Mouse (Mus musculus): ENCODE data around the gene Pxmp4. TPM values are rescaled to one million over a fixed set of nuclear protein-coding genes. Genes with fewer than 3 reads are reported as not detected.

The Pxmp4 gene
- polyA plus RNA-seq, 1 experiment, result 3.3 TPM

- Histone ChIP-seq H3K27ac (ENCODE audit: control insufficient read depth, insufficient read depth, low read depth, low read length) (no peak overlapping the region), H3K4me3 (ENCODE audit: control insufficient read depth, low read depth, low read length) (no peak overlapping the region), H3K27me3 (ENCODE audit: control insufficient read depth, insufficient read depth, low read length) (no peaks in the 10 kb centered on the region), H3K36me3 (ENCODE audit: control insufficient read depth, insufficient read depth, low read length) (no peaks in the 10 kb centered on the region), H3K4me1 (ENCODE audit: control insufficient read depth, insufficient read depth, low read length) (no peaks in the 10 kb centered on the region)
- TF ChIP-seq CTCF (IDR thresholded peaks at IDR 0.05; ENCODE audit: control insufficient read depth, insufficient read depth, insufficient replicate concordance, low read depth, low read length), result no peak
- TF ChIP-seq POLR2A (IDR thresholded peaks at IDR 0.05; ENCODE audit: control insufficient read depth, low read depth, low read length), result no peak
These were observed 7.7 kb downstream of the Pxmp4 start for GRCm38 (mm10) chr2:154595775-154596174.

DNA sequence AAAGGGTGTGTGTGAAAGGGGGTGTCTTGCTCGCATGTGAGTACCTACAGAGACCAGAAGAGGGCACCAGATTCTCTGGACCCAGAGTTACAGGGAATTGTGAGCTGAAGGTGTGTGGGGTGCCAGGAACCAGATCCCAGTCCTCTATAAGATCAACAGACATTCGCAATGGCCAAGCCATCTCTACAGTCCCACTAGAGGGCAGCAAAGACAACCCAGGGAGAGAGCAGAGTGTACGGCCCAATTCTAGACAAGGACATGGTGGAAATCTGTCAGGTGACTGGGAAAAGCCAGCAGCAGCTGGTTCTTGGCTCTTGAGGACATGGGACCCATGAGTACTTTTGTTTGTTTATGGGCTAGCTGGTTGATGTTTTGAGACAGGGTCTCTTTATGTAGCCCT lies 10.5 kb downstream of the Pxmp4 start:
- H3K36me3 ChIP-seq (ENCODE audit: control insufficient read depth, insufficient read depth, low read length), result no peaks in the 10 kb centered on the region

DNA sequence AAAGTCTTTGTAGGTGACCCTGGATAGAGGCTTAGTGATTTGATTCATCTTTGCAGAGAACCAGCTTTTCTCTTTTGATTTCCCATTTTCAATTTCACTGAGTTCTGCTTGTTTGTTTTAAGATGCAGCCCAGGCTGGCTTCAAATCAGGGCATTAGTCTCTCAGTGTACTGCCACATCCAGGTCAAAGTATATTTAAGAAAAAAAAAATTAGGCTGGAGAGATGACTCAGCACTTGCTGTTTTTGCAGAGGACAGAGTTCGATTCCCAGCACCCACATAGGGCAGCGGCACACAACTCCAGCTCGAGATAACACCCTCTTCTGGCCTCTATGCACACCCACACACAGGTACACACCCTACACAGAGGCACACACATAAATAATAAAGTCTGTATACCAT lies 12.3 kb downstream of the Pxmp4 start:
- Histone ChIP-seq H3K4me1 (ENCODE audit: control insufficient read depth, insufficient read depth, low read length) (no peaks in the 10 kb centered on the region), H3K36me3 (ENCODE audit: control insufficient read depth, insufficient read depth, low read length) (no peaks in the 10 kb centered on the region), H3K27me3 (ENCODE audit: control insufficient read depth, insufficient read depth, low read length) (no peaks in the 10 kb centered on the region), H3K4me3 (ENCODE audit: control insufficient read depth, low read depth, low read length) (no peak overlapping the region), H3K27ac (ENCODE audit: control insufficient read depth, insufficient read depth, low read depth, low read length) (no peak overlapping the region)
- TF ChIP-seq CTCF (IDR thresholded peaks at IDR 0.05; ENCODE audit: control insufficient read depth, insufficient read depth, insufficient replicate concordance, low read depth, low read length), result no peak
- TF ChIP-seq POLR2A (IDR thresholded peaks at IDR 0.05; ENCODE audit: control insufficient read depth, low read depth, low read length), result no peak

More for the DNA sequence above, 10.5 kb downstream of the Pxmp4 start:
- TF ChIP-seq CTCF (IDR thresholded peaks at IDR 0.05; ENCODE audit: control insufficient read depth, insufficient read depth, insufficient replicate concordance, low read depth, low read length) (peak; percentile 40; the same call in 1 of the 2 replicates), POLR2A (IDR thresholded peaks at IDR 0.05; ENCODE audit: control insufficient read depth, low read depth, low read length) (no peak)
- H3K4me1 ChIP-seq (ENCODE audit: control insufficient read depth, insufficient read depth, low read length), result no peaks in the 10 kb centered on the region
- H3K27me3 ChIP-seq (ENCODE audit: control insufficient read depth, insufficient read depth, low read length), result no peaks in the 10 kb centered on the region
- H3K27ac ChIP-seq (ENCODE audit: control insufficient read depth, insufficient read depth, low read depth, low read length), result no peak overlapping the region
- no peak overlapping the region for H3K4me3 ChIP-seq (ENCODE audit: control insufficient read depth, low read depth, low read length)

DNA sequence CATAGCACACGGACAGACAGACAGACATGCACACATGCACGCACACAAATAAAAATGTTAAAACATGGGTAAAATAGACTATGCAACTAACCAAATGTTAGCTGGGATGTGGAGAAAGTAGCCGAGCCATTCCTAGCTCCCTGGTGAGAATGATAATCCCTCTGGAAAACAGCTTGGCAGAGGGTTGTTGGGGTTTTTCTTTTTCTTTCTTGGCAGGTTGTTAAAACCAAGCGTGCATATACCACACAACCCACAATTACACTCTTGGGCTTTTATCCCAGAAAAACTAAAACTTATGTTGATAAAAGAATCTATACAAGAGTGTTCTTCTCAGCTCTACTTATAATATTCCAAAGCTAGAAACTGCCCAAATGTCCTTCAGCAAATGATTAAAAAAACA lies 14.5 kb downstream of the Pxmp4 start:
- Histone ChIP-seq H3K27ac (ENCODE audit: control insufficient read depth, insufficient read depth, low read depth, low read length) (no peak overlapping the region), H3K36me3 (ENCODE audit: control insufficient read depth, insufficient read depth, low read length) (no peaks in the 10 kb centered on the region), H3K27me3 (ENCODE audit: control insufficient read depth, insufficient read depth, low read length) (no peaks in the 10 kb centered on the region), H3K4me3 (ENCODE audit: control insufficient read depth, low read depth, low read length) (no peak overlapping the region), H3K4me1 (ENCODE audit: control insufficient read depth, insufficient read depth, low read length) (no peaks in the 10 kb centered on the region)
- TF ChIP-seq CTCF (IDR thresholded peaks at IDR 0.05; ENCODE audit: control insufficient read depth, insufficient read depth, insufficient replicate concordance, low read depth, low read length), result no peak
- TF ChIP-seq POLR2A (IDR thresholded peaks at IDR 0.05; ENCODE audit: control insufficient read depth, low read depth, low read length), result no peak

GRCm38 (mm10) chr2:154586405-154586804 lies 17.1 kb downstream of the Pxmp4 start:
- Histone ChIP-seq H3K27ac (ENCODE audit: control insufficient read depth, insufficient read depth, low read depth, low read length) (no peak overlapping the region), H3K4me1 (ENCODE audit: control insufficient read depth, insufficient read depth, low read length) (no peaks in the 10 kb centered on the region), H3K36me3 (ENCODE audit: control insufficient read depth, insufficient read depth, low read length) (no peaks in the 10 kb centered on the region), H3K27me3 (ENCODE audit: control insufficient read depth, insufficient read depth, low read length) (no peaks in the 10 kb centered on the region), H3K4me3 (ENCODE audit: control insufficient read depth, low read depth, low read length) (no peak overlapping the region)
- TF ChIP-seq POLR2A (IDR thresholded peaks at IDR 0.05; ENCODE audit: control insufficient read depth, low read depth, low read length), result no peak
- TF ChIP-seq CTCF (IDR thresholded peaks at IDR 0.05; ENCODE audit: control insufficient read depth, insufficient read depth, insufficient replicate concordance, low read depth, low read length), result peak; percentile 54; the same call in 1 of the 2 replicates

- H3K4me3 ChIP-seq (ENCODE audit: control insufficient read depth, low read depth, low read length), result no peak overlapping the region
- H3K36me3 ChIP-seq (ENCODE audit: control insufficient read depth, insufficient read depth, low read length), result no peaks in the 10 kb centered on the region
- H3K4me1 ChIP-seq (ENCODE audit: control insufficient read depth, insufficient read depth, low read length), result no peaks in the 10 kb centered on the region
- no peak for TF ChIP-seq CTCF (IDR thresholded peaks at IDR 0.05; ENCODE audit: control insufficient read depth, insufficient read depth, insufficient replicate concordance, low read depth, low read length)
- no peak for TF ChIP-seq POLR2A (IDR thresholded peaks at IDR 0.05; ENCODE audit: control insufficient read depth, low read depth, low read length)
- H3K27ac ChIP-seq (ENCODE audit: control insufficient read depth, insufficient read depth, low read depth, low read length), result no peak overlapping the region
- H3K27me3 ChIP-seq (ENCODE audit: control insufficient read depth, insufficient read depth, low read length), result no peaks in the 10 kb centered on the region
These were observed 18.4 kb downstream of the Pxmp4 start for GRCm38 (mm10) chr2:154584931-154585601.

GRCm38 (mm10) chr2:154583906-154584872 lies 19.3 kb downstream of the Pxmp4 start:
- H3K27me3 ChIP-seq (ENCODE audit: control insufficient read depth, insufficient read depth, low read length), result no peaks in the 10 kb centered on the region
- H3K36me3 ChIP-seq (ENCODE audit: control insufficient read depth, insufficient read depth, low read length), result no peaks in the 10 kb centered on the region
- TF ChIP-seq POLR2A (IDR thresholded peaks at IDR 0.05; ENCODE audit: control insufficient read depth, low read depth, low read length) (no peak), CTCF (IDR thresholded peaks at IDR 0.05; ENCODE audit: control insufficient read depth, insufficient read depth, insufficient replicate concordance, low read depth, low read length) (no peak)
- no peaks in the 10 kb centered on the region for H3K4me1 ChIP-seq (ENCODE audit: control insufficient read depth, insufficient read depth, low read length)
- no peak overlapping the region for H3K4me3 ChIP-seq (ENCODE audit: control insufficient read depth, low read depth, low read length)
- no peak overlapping the region for H3K27ac ChIP-seq (ENCODE audit: control insufficient read depth, insufficient read depth, low read depth, low read length)
